Mouse (Mus musculus) brain, embryonic 14.5 days (tissue): ENCODE measurements at regions not wholly inside any gene's neighbourhood (a gene's known extent, or its start where the extent isn't known, plus 50 kb on each side); places are given as distances from the start of the nearest gene placed in this dataset.

Experiments used
- DNase-seq: peaks from one replicate; pipeline ENCODE4 v3.0.0-alpha.2; 2011; ENCODE audit warnings: low read depth
- CTCF ChIP-seq: fragments of 200-500 bp; IDR thresholded peaks from 2 replicates; pipeline ENCODE4 v1.5.1; 2012; ENCODE audit warnings: inconsistent platforms, mild to moderate bottlenecking, moderate library complexity, borderline replicate concordance; ENCODE audit not compliant: insufficient read depth, insufficient read length; ENCODE audit errors: extremely low read depth
- POLR2A ChIP-seq: fragments of 200-500 bp; IDR thresholded peaks from 2 replicates; pipeline ENCODE4 v1.6.1; 2012; ENCODE audit warnings: mild to moderate bottlenecking, inconsistent platforms, borderline replicate concordance; ENCODE audit not compliant: poor library complexity, insufficient read depth, insufficient read length, severe bottlenecking; ENCODE audit errors: extremely low read depth

DNA sequence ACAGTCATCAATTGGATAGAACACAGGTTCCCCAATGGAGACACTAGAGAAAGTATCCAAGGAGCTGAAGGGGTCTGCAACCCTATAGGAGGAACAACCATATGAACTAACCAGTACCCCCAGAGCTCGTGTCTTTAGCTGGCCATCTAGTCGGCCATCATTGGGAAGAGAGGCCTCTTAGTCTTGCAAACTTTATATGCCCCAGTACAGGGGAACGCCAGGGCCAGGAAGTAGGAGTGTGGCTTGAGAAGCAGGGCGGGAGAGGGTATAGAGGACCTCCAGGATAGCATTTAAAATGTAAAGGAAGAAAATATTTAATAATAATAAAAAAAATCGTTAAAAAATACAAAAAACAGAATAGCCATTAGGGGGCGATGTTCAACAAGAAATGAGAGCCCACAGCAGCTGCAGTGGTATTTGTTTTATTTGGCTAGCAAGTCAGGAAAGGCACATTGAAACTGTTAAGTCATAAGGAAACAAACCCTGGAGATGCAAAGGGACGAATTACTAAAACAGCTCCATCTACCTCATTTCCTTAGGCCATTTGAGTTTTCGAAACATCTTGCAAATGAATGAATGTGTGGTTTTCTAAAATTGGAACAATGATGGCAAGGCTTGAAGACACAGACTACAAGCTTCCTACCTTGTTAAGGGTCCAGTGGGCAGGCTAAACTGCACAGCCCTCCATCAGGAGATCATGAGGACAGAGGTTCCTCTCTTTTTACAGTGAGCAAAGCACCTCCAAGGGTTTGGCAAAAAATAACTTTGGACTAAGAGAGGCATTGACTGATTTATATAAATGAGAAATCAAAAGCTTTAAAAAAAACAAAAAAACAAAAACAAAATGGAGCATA is 350.7 kb upstream of the Rasa1 start:
- DNase-seq, result peak; percentile 82
- TF ChIP-seq CTCF (peak; percentile 50; the same call in 1 of the 2 replicates), POLR2A (no peak)

DNA sequence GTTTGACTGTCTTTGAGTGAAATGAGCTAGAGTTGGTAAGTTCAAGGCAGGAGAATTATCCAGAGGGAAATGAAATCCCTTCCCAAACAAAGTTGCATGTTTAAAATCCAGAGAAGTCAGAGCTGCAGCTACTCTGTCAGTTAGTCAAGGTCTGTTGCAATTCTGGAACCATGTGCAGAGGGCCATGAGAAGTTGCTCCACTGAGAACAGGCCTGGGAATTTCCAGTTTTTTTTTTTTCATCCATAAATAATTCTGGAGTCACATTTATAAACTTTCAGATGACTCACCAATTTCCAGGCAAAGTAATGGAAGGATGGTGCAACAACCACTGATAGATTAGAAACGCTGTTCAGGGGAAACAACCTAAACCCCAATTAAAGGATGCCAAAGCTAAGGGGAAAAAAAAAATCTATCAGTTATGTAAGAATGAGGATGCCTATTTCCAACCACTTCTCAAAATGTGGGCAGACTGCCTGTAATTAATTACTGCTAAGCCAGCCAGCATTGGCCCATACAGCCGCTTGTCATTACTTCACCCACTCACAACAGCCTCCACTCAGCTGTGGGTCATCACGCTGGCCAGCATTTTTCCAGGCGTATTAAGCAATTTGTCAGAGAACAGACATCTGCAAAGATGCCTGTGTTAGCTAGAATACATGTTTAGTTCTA is 340.7 kb upstream of the Rasa1 start:
- DNase-seq, result peak; percentile 78
- TF ChIP-seq CTCF (no peak), POLR2A (no peak)
